Mouse (Mus musculus): ENCODE results near the gene Fgfr2. TPM values are rescaled to one million over a fixed set of nuclear protein-coding genes. Genes with fewer than 3 reads are reported as not detected.

Fgfr2 gene
- polyA plus RNA-seq, 1 experiment from 2014 or later: 133 TPM

DNA sequence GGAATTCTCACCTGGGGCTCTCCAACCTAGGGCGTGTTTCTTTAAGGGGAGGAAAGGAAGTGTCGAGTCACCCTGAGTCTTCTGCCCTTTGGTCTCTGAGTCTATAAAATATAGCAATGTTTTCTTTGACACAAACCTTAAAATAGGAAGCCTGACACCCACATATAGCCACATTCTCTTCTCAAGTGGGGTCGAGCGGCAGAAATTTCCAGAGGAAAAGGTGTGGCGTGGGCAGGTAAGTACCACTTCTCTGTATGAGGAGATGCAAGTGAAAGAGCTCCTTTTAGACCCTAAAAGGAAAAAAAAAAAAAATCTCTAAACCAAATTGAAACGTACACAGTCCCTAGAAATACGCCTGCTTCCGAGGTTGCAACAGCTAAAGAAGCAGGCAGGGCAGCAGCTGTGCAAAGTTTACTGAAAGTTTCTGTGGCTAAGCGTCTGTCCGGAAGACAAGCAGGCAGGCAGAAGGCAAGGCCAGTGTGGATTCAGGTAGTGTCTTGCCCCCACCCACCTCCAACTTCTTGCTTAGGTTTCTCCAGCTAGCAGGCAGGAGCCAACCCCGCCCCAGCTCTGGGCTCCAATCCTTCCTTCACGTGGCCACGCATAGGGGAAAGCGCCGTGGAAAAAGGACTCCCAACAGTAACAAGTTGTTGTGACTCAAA, 2477.7 kb downstream of the Fgfr2 start:
- H3K9me3 ChIP-seq (ENCODE audit: control insufficient read depth, low read length): no peaks in the 10 kb centered on the region
- H3K27me3 ChIP-seq (ENCODE audit: control insufficient read depth, insufficient read depth, low read length): no peaks in the 10 kb centered on the region
- H3K4me3 ChIP-seq (ENCODE audit: low read length): peak overlapping the region; percentile 61
- H3K4me1 ChIP-seq (ENCODE audit: control insufficient read depth, insufficient read depth, low read length): peaks cover 9% of the 10 kb centered on the region
- WGBS: 3% methylated on average over 15 of the region's 15 CpGs
- H3K9ac ChIP-seq (ENCODE audit: low read depth, low read length): peak overlapping the region; percentile 80
- peak overlapping the region; percentile 91 for H3K27ac ChIP-seq (ENCODE audit: low read depth, low read length)
- H3K4me2 ChIP-seq (replicated peaks; ENCODE audit: low read depth, low read length): peak overlapping the region; percentile 95
- H3K36me3 ChIP-seq (ENCODE audit: control insufficient read depth, insufficient read depth, low read length): no peaks in the 10 kb centered on the region
- ATAC-seq (ENCODE audit: low FRiP score, low TSS enrichment): peak; percentile 48

GRCm38 (mm10) chr7:130640681-130641080, 2482.5 kb downstream of the Fgfr2 start:
- no peak overlapping the region for H3K9ac ChIP-seq (ENCODE audit: low read depth, low read length)
- H3K27ac ChIP-seq (ENCODE audit: low read depth, low read length): no peak overlapping the region
- no peaks in the 10 kb centered on the region for H3K27me3 ChIP-seq (ENCODE audit: control insufficient read depth, insufficient read depth, low read length)
- no peak overlapping the region for H3K4me2 ChIP-seq (replicated peaks; ENCODE audit: low read depth, low read length)
- H3K4me3 ChIP-seq (ENCODE audit: low read length): no peak overlapping the region
- H3K4me1 ChIP-seq (ENCODE audit: control insufficient read depth, insufficient read depth, low read length): 0 out of 2 replicates have a peak, but pooled peaks cover 8% of the 10 kb centered on the region
- WGBS: 92% methylated on average over 9 of the region's 9 CpGs
- ATAC-seq (ENCODE audit: low FRiP score, low TSS enrichment): no peak
- H3K36me3 ChIP-seq (ENCODE audit: control insufficient read depth, insufficient read depth, low read length): no peaks in the 10 kb centered on the region
- H3K9me3 ChIP-seq (ENCODE audit: control insufficient read depth, low read length): no peaks in the 10 kb centered on the region

DNA sequence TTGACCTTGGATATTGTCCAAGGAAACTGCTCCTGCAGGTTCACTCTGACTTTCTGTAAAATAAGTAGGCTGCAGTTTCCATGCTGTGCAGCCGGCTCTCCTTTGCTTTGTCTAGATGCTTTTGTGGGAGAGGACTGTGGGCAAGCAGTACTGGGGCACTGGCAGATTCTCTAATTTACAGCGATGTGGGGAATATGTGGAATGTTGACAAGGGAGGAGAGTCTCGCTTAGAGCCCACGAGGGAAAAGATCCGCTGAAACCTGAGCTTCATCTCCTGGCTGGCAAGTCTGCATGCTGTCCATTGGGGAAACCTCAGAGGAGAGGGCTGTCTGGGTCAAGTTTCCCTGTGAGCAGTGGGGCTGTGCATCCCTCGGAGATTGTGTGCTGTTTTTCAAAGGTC, 2485.3 kb downstream of the Fgfr2 start:
- 0 out of 2 replicates have a peak, but pooled peaks cover 8% of the 10 kb centered on the region for H3K4me1 ChIP-seq (ENCODE audit: control insufficient read depth, insufficient read depth, low read length)
- H3K27me3 ChIP-seq (ENCODE audit: control insufficient read depth, insufficient read depth, low read length): no peaks in the 10 kb centered on the region
- H3K4me2 ChIP-seq (replicated peaks; ENCODE audit: low read depth, low read length): no peak overlapping the region
- no peak overlapping the region for H3K9ac ChIP-seq (ENCODE audit: low read depth, low read length)
- no peak overlapping the region for H3K4me3 ChIP-seq (ENCODE audit: low read length)
- H3K9me3 ChIP-seq (ENCODE audit: control insufficient read depth, low read length): no peaks in the 10 kb centered on the region
- 0 out of 2 replicates have a peak, but pooled peaks have one; percentile 36 for ATAC-seq (ENCODE audit: low FRiP score, low TSS enrichment)
- H3K27ac ChIP-seq (ENCODE audit: low read depth, low read length): no peak overlapping the region; the same call in 1 of the 2 replicates
- 12% methylated on average over 6 of the region's 6 CpGs for WGBS
- H3K36me3 ChIP-seq (ENCODE audit: control insufficient read depth, insufficient read depth, low read length): no peaks in the 10 kb centered on the region

GRCm38 (mm10) chr7:130636902-130637301, 2486.2 kb downstream of the Fgfr2 start:
- 87% methylated on average over 4 of the region's 4 CpGs for WGBS
- no peaks in the 10 kb centered on the region for H3K36me3 ChIP-seq (ENCODE audit: control insufficient read depth, insufficient read depth, low read length)
- H3K27ac ChIP-seq (ENCODE audit: low read depth, low read length): no peak overlapping the region
- no peak overlapping the region for H3K4me3 ChIP-seq (ENCODE audit: low read length)
- H3K9me3 ChIP-seq (ENCODE audit: control insufficient read depth, low read length): no peaks in the 10 kb centered on the region
- H3K4me2 ChIP-seq (replicated peaks; ENCODE audit: low read depth, low read length): no peak overlapping the region
- peaks cover 11% of the 10 kb centered on the region for H3K4me1 ChIP-seq (ENCODE audit: control insufficient read depth, insufficient read depth, low read length)
- ATAC-seq (ENCODE audit: low FRiP score, low TSS enrichment): no peak
- H3K27me3 ChIP-seq (ENCODE audit: control insufficient read depth, insufficient read depth, low read length): no peaks in the 10 kb centered on the region
- H3K9ac ChIP-seq (ENCODE audit: low read depth, low read length): no peak overlapping the region

- Histone ChIP-seq H3K9ac (ENCODE audit: low read depth, low read length) (no peak overlapping the region), H3K9me3 (ENCODE audit: control insufficient read depth, low read length) (no peaks in the 10 kb centered on the region), H3K4me2 (replicated peaks; ENCODE audit: low read depth, low read length) (no peak overlapping the region), H3K27me3 (ENCODE audit: control insufficient read depth, insufficient read depth, low read length) (no peaks in the 10 kb centered on the region), H3K36me3 (ENCODE audit: control insufficient read depth, insufficient read depth, low read length) (no peaks in the 10 kb centered on the region), H3K27ac (ENCODE audit: low read depth, low read length) (no peak overlapping the region), H3K4me3 (ENCODE audit: low read length) (no peak overlapping the region), H3K4me1 (ENCODE audit: control insufficient read depth, insufficient read depth, low read length) (peaks cover 16% of the 10 kb centered on the region)
- no peak for ATAC-seq (ENCODE audit: low FRiP score, low TSS enrichment)
- WGBS: 65% methylated on average over 3 of the region's 3 CpGs
Observed at GRCm38 (mm10) chr7:130636274-130636673, 2486.9 kb downstream of the Fgfr2 start.

GRCm38 (mm10) chr7:130635212-130635611, 2487.9 kb downstream of the Fgfr2 start:
- 50% methylated on average over 7 of the region's 7 CpGs for WGBS
- no peak for ATAC-seq (ENCODE audit: low FRiP score, low TSS enrichment)
- Histone ChIP-seq H3K4me3 (ENCODE audit: low read length) (no peak overlapping the region), H3K4me1 (ENCODE audit: control insufficient read depth, insufficient read depth, low read length) (peaks cover 16% of the 10 kb centered on the region), H3K36me3 (ENCODE audit: control insufficient read depth, insufficient read depth, low read length) (no peaks in the 10 kb centered on the region), H3K4me2 (replicated peaks; ENCODE audit: low read depth, low read length) (no peak overlapping the region), H3K9ac (ENCODE audit: low read depth, low read length) (no peak overlapping the region), H3K27me3 (ENCODE audit: control insufficient read depth, insufficient read depth, low read length) (no peaks in the 10 kb centered on the region), H3K9me3 (ENCODE audit: control insufficient read depth, low read length) (no peaks in the 10 kb centered on the region), H3K27ac (ENCODE audit: low read depth, low read length) (no peak overlapping the region)

GRCm38 (mm10) chr7:130634259-130634871, 2488.8 kb downstream of the Fgfr2 start:
- Histone ChIP-seq H3K4me3 (ENCODE audit: low read length) (no peak overlapping the region), H3K9ac (ENCODE audit: low read depth, low read length) (no peak overlapping the region), H3K4me2 (replicated peaks; ENCODE audit: low read depth, low read length) (no peak overlapping the region), H3K27me3 (ENCODE audit: control insufficient read depth, insufficient read depth, low read length) (no peaks in the 10 kb centered on the region), H3K36me3 (ENCODE audit: control insufficient read depth, insufficient read depth, low read length) (no peaks in the 10 kb centered on the region), H3K27ac (ENCODE audit: low read depth, low read length) (no peak overlapping the region), H3K9me3 (ENCODE audit: control insufficient read depth, low read length) (no peaks in the 10 kb centered on the region), H3K4me1 (ENCODE audit: control insufficient read depth, insufficient read depth, low read length) (peaks cover 16% of the 10 kb centered on the region)
- ATAC-seq (ENCODE audit: low FRiP score, low TSS enrichment): no peak
- WGBS: 73% methylated on average over 4 of the region's 4 CpGs

GRCm38 (mm10) chr7:130632379-130632732, 2490.8 kb downstream of the Fgfr2 start:
- Histone ChIP-seq H3K36me3 (ENCODE audit: control insufficient read depth, insufficient read depth, low read length) (no peaks in the 10 kb centered on the region), H3K4me1 (ENCODE audit: control insufficient read depth, insufficient read depth, low read length) (peaks cover 8% of the 10 kb centered on the region), H3K9ac (ENCODE audit: low read depth, low read length) (no peak overlapping the region), H3K4me3 (ENCODE audit: low read length) (no peak overlapping the region), H3K27ac (ENCODE audit: low read depth, low read length) (no peak overlapping the region), H3K4me2 (replicated peaks; ENCODE audit: low read depth, low read length) (no peak overlapping the region), H3K27me3 (ENCODE audit: control insufficient read depth, insufficient read depth, low read length) (no peaks in the 10 kb centered on the region), H3K9me3 (ENCODE audit: control insufficient read depth, low read length) (no peaks in the 10 kb centered on the region)
- 94% methylated on average over 5 of the region's 5 CpGs for WGBS
- no peak for ATAC-seq (ENCODE audit: low FRiP score, low TSS enrichment)

GRCm38 (mm10) chr7:130631553-130632378, 2491.4 kb downstream of the Fgfr2 start:
- H3K4me2 ChIP-seq (replicated peaks; ENCODE audit: low read depth, low read length): no peak overlapping the region
- peak overlapping the region; percentile 53 for H3K27ac ChIP-seq (ENCODE audit: low read depth, low read length)
- H3K9ac ChIP-seq (ENCODE audit: low read depth, low read length): no peak overlapping the region

More at GRCm38 (mm10) chr7:130631553-130632378, 2491.4 kb downstream of the Fgfr2 start:
- no peak overlapping the region for H3K4me3 ChIP-seq (ENCODE audit: low read length)
- WGBS: 31% methylated on average over 22 of the region's 22 CpGs
- peak; percentile 77 for ATAC-seq (ENCODE audit: low FRiP score, low TSS enrichment)
- no peaks in the 10 kb centered on the region for H3K36me3 ChIP-seq (ENCODE audit: control insufficient read depth, insufficient read depth, low read length)
- peaks cover 8% of the 10 kb centered on the region for H3K4me1 ChIP-seq (ENCODE audit: control insufficient read depth, insufficient read depth, low read length)
- no peaks in the 10 kb centered on the region for H3K9me3 ChIP-seq (ENCODE audit: control insufficient read depth, low read length)
- no peaks in the 10 kb centered on the region for H3K27me3 ChIP-seq (ENCODE audit: control insufficient read depth, insufficient read depth, low read length)

Data from kidney, embryonic 14.5 days (tissue).